Mouse (Mus musculus) heart, postnatal 0 days (tissue): ENCODE results near the gene Ccdc88c. TPM values are rescaled to one million over a fixed set of nuclear protein-coding genes. Genes with fewer than 3 reads are reported as not detected.

ENCODE experiments used
- ATAC-seq: fragments of 200-750 bp; cut with Nextera tagmentation; 2 replicates; pipeline ENCODE4 v1.8.0; 2017; ENCODE audit warnings: low read depth, moderate number of reproducible peaks, moderate library complexity; ENCODE audit not compliant: insufficient read depth
- DNase-seq: peaks from one replicate; pipeline ENCODE4 v3.0.0-alpha.2; 2016; ENCODE audit warnings: low spot score
- H3K27ac ChIP-seq: fragments of 300-500 bp; sonication (generic); 2 replicates; pipeline ENCODE4 v1.5.1; 2014; ENCODE audit warnings: low read depth, mild to moderate bottlenecking
- H3K27me3 ChIP-seq: fragments of 300-500 bp; sonication (generic); 2 replicates; pipeline ENCODE4 v1.6.1; 2014; ENCODE audit warnings: low read length, mixed read lengths; ENCODE audit not compliant: control insufficient read depth, insufficient read depth
- H3K36me3 ChIP-seq: fragments of 300-500 bp; sonication (generic); replicated peaks from 2 replicates; pipeline ENCODE4 v1.6.1; 2014; ENCODE audit warnings: low read length, mixed read lengths; ENCODE audit not compliant: control insufficient read depth, insufficient read depth
- H3K4me1 ChIP-seq: fragments of 300-500 bp; sonication (generic); 2 replicates; pipeline ENCODE4 v1.6.1; 2014; ENCODE audit warnings: antibody characterized with exemption; ENCODE audit not compliant: control insufficient read depth, insufficient read depth
- H3K4me2 ChIP-seq: fragments of 300-500 bp; sonication (generic); 2 replicates; pipeline ENCODE4 v1.6.1; 2014; ENCODE audit warnings: low read depth, mild to moderate bottlenecking, low read length, moderate library complexity
- H3K4me3 ChIP-seq: fragments of 300-500 bp; sonication (generic); 2 replicates; pipeline ENCODE4 v1.5.1; 2014; ENCODE audit warnings: low read depth, low read length
- H3K9ac ChIP-seq: fragments of 300-500 bp; sonication (generic); replicated peaks from 2 replicates; pipeline ENCODE4 v1.6.1; 2014; ENCODE audit warnings: low read depth, low read length, mixed read lengths
- H3K9me3 ChIP-seq: fragments of 300-500 bp; sonication (generic); replicated peaks from 2 replicates; pipeline ENCODE4 v1.6.1; 2016; ENCODE audit warnings: low read length; ENCODE audit not compliant: control insufficient read depth
- CTCF ChIP-seq: IDR thresholded peaks from 2 replicates; pipeline ENCODE4 v1.5.1; 2016; ENCODE audit warnings: antibody characterized with exemption, control low read depth, low read depth
- EP300 ChIP-seq: IDR thresholded peaks from 2 replicates; pipeline ENCODE4 v1.6.1; 2016; ENCODE audit warnings: antibody characterized with exemption, low read depth
- WGBS: fragments of 180-500 bp; shearing (Covaris S2); extraction: QIAGEN DNeasy Blood & Tissue Kit; methylation state at CpG from one replicate; pipeline ENCODE4 v1.1.7; 2014; 5-methylcytosine and 5-hydroxymethylcytosine counted together
- polyA plus RNA-seq: library from polyadenylated mRNA; unstranded; fragments of >200 nt; fragmentation: Nextera tagmentation; extraction: Ambion mirVana; gene quantifications from 2 replicates; pipeline ENCODE4 v1.2.1, GENCODE M21; 2015
- total RNA-seq: library from RNA; depleted of rRNA; stranded (reverse); fragments of >200 nt; gene quantifications from 2 replicates; pipeline ENCODE4 v1.2.3, GENCODE M21; 2014; ENCODE audit warnings: low replicate concordance

The Ccdc88c gene
- total and polyA plus RNA-seq, 2 experiments from 2014 or later: 1.6 to 4.7 TPM

GRCm38 (mm10) chr12:100995607-100996377 lies 33.1 kb downstream of the Ccdc88c start:
- DNase-seq (no peak), ATAC-seq (no peak)
- TF ChIP-seq CTCF (no peak), EP300 (no peak)
- 70% methylated on average over 16 of the region's 16 CpGs for WGBS
- no peaks in the 10 kb centered on the region for H3K9me3 ChIP-seq
- no peak overlapping the region for H3K4me2 ChIP-seq
- H3K27me3 ChIP-seq: no peaks in the 10 kb centered on the region
- no peak overlapping the region for H3K9ac ChIP-seq
- H3K4me3 ChIP-seq: no peak overlapping the region
- H3K36me3 ChIP-seq: no peaks in the 10 kb centered on the region
- H3K4me1 ChIP-seq: 0 out of 2 replicates have a peak, but pooled peaks cover 6% of the 10 kb centered on the region
- no peak overlapping the region for H3K27ac ChIP-seq

GRCm38 (mm10) chr12:100994140-100995015 lies 34.5 kb downstream of the Ccdc88c start:
- no peak overlapping the region for H3K4me3 ChIP-seq
- WGBS: 68% methylated on average over 3 of the region's 3 CpGs
- no peak for TF ChIP-seq EP300
- no peak for TF ChIP-seq CTCF
- H3K9ac ChIP-seq: no peak overlapping the region
- H3K27ac ChIP-seq: no peak overlapping the region
- DNase-seq: no peak
- H3K27me3 ChIP-seq: no peaks in the 10 kb centered on the region
- H3K36me3 ChIP-seq: no peaks in the 10 kb centered on the region
- H3K4me2 ChIP-seq: no peak overlapping the region
- H3K9me3 ChIP-seq: no peaks in the 10 kb centered on the region
- H3K4me1 ChIP-seq: 0 out of 2 replicates have a peak, but pooled peaks cover 4% of the 10 kb centered on the region
- ATAC-seq: no peak

GRCm38 (mm10) chr12:100993146-100993545 lies 35.7 kb downstream of the Ccdc88c start:
- H3K27me3 ChIP-seq: no peaks in the 10 kb centered on the region
- no peak overlapping the region for H3K9ac ChIP-seq
- ATAC-seq (no peak), DNase-seq (no peak)
- H3K4me1 ChIP-seq: 0 out of 2 replicates have a peak, but pooled peaks cover 3% of the 10 kb centered on the region
- no peaks in the 10 kb centered on the region for H3K36me3 ChIP-seq
- TF ChIP-seq CTCF (no peak), EP300 (no peak)
- H3K4me3 ChIP-seq: no peak overlapping the region
- WGBS: 61% methylated on average over 3 of the region's 3 CpGs
- no peak overlapping the region for H3K4me2 ChIP-seq
- no peak overlapping the region for H3K27ac ChIP-seq
- H3K9me3 ChIP-seq: no peaks in the 10 kb centered on the region

- Histone ChIP-seq H3K9me3 (no peaks in the 10 kb centered on the region), H3K27me3 (no peaks in the 10 kb centered on the region), H3K4me2 (no peak overlapping the region), H3K4me1 (0 out of 2 replicates have a peak, but pooled peaks cover 3% of the 10 kb centered on the region), H3K4me3 (no peak overlapping the region), H3K9ac (no peak overlapping the region), H3K27ac (no peak overlapping the region), H3K36me3 (no peaks in the 10 kb centered on the region)
- no peak for ATAC-seq
- WGBS: 69% methylated on average over 7 of the region's 7 CpGs
- TF ChIP-seq CTCF (no peak), EP300 (no peak)
- no peak for DNase-seq
Measured at GRCm38 (mm10) chr12:100992505-100992904, 36.4 kb downstream of the Ccdc88c start.

GRCm38 (mm10) chr12:100991119-100991518 lies 37.7 kb downstream of the Ccdc88c start:
- no peak for TF ChIP-seq CTCF
- TF ChIP-seq EP300: no peak
- 82% methylated on average over 3 of the region's 3 CpGs for WGBS

More at GRCm38 (mm10) chr12:100991119-100991518, 37.7 kb downstream of the Ccdc88c start:
- ATAC-seq (no peak), DNase-seq (no peak)
- Histone ChIP-seq H3K9me3 (no peaks in the 10 kb centered on the region), H3K4me2 (no peak overlapping the region), H3K4me1 (0 out of 2 replicates have a peak, but pooled peaks cover 3% of the 10 kb centered on the region), H3K36me3 (no peaks in the 10 kb centered on the region), H3K27ac (no peak overlapping the region), H3K9ac (no peak overlapping the region), H3K27me3 (no peaks in the 10 kb centered on the region), H3K4me3 (no peak overlapping the region)
